Mouse (Mus musculus): ENCODE measurements around the gene Ndufa6. TPM values are rescaled to one million over a fixed set of nuclear protein-coding genes. Genes with fewer than 3 reads are reported as not detected.
A peak's percentile ranks its signal among the peaks of the same experiment; 100 is the strongest.

Ndufa6 gene
- total RNA-seq, 1 experiment = 306 TPM

- no peak for DNase-seq (ENCODE audit: low read depth, low spot score)
- no peak for TF ChIP-seq CHD2 (IDR thresholded peaks at IDR 0.05; ENCODE audit: low read depth, low read length)
- TF ChIP-seq HCFC1 (IDR thresholded peaks at IDR 0.05; ENCODE audit: borderline replicate concordance, insufficient read depth, low read length) = no peak
- no peak for TF ChIP-seq MAFK (IDR thresholded peaks at IDR 0.05; ENCODE audit: insufficient read depth, low read depth, low read length)
- TF ChIP-seq ZNF384 (IDR thresholded peaks at IDR 0.05; ENCODE audit: low read depth, low read length) = no peak
- TF ChIP-seq ZC3H11A (IDR thresholded peaks at IDR 0.05; ENCODE audit: borderline replicate concordance, low read depth, low read length) = no peak
- Histone ChIP-seq H3K4me3 (ENCODE audit: insufficient read depth in 1 of 2, low read depth in 1 of 2, low read length in 2 of 2, poor library complexity in 1 of 2, severe bottlenecking in 1 of 2) (peak overlapping the region; percentile 66 to 70; a peak in 3 of 4 replicates), H3K36me3 (ENCODE audit: control insufficient read depth, insufficient read depth, low read length, poor library complexity, severe bottlenecking) (no peaks in the 10 kb centered on the region), H3K9ac (ENCODE audit: insufficient read depth, low read depth, low read length, poor library complexity, severe bottlenecking) (no peak overlapping the region), H3K27ac (ENCODE audit: insufficient read depth, low read depth, low read length, poor library complexity, severe bottlenecking) (no peak overlapping the region), H3K9me3 (ENCODE audit: control insufficient read depth, insufficient read depth, low read depth, low read length) (no peaks in the 10 kb centered on the region), H3K4me1 (ENCODE audit: control insufficient read depth in 2 of 2, insufficient read depth in 2 of 2, low read length in 2 of 2, poor library complexity in 1 of 2) (peaks cover 9 to 15% of the 10 kb centered on the region in 2 experiments)
- in situ Hi-C loops (cut with MboI; ENCODE audit: low sequenced_read_pairs in 2 of 2, unreplicated experiment in 2 of 2) = no loop called here
These were observed 12.2 kb downstream of the Ndufa6 start for GRCm38 (mm10) chr15:82341675-82342542.

- Histone ChIP-seq H3K9me3 (ENCODE audit: control insufficient read depth, insufficient read depth, low read depth, low read length) (no peaks in the 10 kb centered on the region), H3K36me3 (ENCODE audit: control insufficient read depth, insufficient read depth, low read length, poor library complexity, severe bottlenecking) (peaks cover under 1% of the 10 kb centered on the region; the same call in 1 of the 2 replicates), H3K27ac (ENCODE audit: insufficient read depth, low read depth, low read length, poor library complexity, severe bottlenecking) (no peak overlapping the region), H3K9ac (ENCODE audit: insufficient read depth, low read depth, low read length, poor library complexity, severe bottlenecking) (peak overlapping the region; percentile 73), H3K4me3 (ENCODE audit: insufficient read depth in 1 of 2, low read depth in 1 of 2, low read length in 2 of 2, poor library complexity in 1 of 2, severe bottlenecking in 1 of 2) (peak overlapping the region; percentile 66 to 70), H3K4me1 (ENCODE audit: control insufficient read depth in 2 of 2, insufficient read depth in 2 of 2, low read length in 2 of 2, poor library complexity in 1 of 2) (peaks cover 12% of the 10 kb centered on the region in 2 experiments)
- in situ Hi-C loops (cut with MboI; ENCODE audit: low sequenced_read_pairs in 2 of 2, unreplicated experiment in 2 of 2) = no loop called here
- no peak for TF ChIP-seq HCFC1 (IDR thresholded peaks at IDR 0.05; ENCODE audit: borderline replicate concordance, insufficient read depth, low read length)
- no peak for TF ChIP-seq ZNF384 (IDR thresholded peaks at IDR 0.05; ENCODE audit: low read depth, low read length)
- TF ChIP-seq ZC3H11A (IDR thresholded peaks at IDR 0.05; ENCODE audit: borderline replicate concordance, low read depth, low read length) = no peak
- TF ChIP-seq CHD2 (IDR thresholded peaks at IDR 0.05; ENCODE audit: low read depth, low read length) = no peak
- no peak for TF ChIP-seq MAFK (IDR thresholded peaks at IDR 0.05; ENCODE audit: insufficient read depth, low read depth, low read length)
- no peak for DNase-seq (ENCODE audit: low read depth, low spot score)
These were observed 13.1 kb downstream of the Ndufa6 start for GRCm38 (mm10) chr15:82341036-82341501.

- peak overlapping the region; percentile 73 for H3K9ac ChIP-seq (ENCODE audit: insufficient read depth, low read depth, low read length, poor library complexity, severe bottlenecking)
- no peaks in the 10 kb centered on the region for H3K9me3 ChIP-seq (ENCODE audit: control insufficient read depth, insufficient read depth, low read depth, low read length)
- in situ Hi-C loops (cut with MboI; ENCODE audit: low sequenced_read_pairs in 2 of 2, unreplicated experiment in 2 of 2) = no loop called here
- no peak for DNase-seq (ENCODE audit: low read depth, low spot score)
- H3K4me1 ChIP-seq (ENCODE audit: control insufficient read depth in 2 of 2, insufficient read depth in 2 of 2, low read length in 2 of 2, poor library complexity in 1 of 2) = peaks cover 12% of the 10 kb centered on the region in 2 experiments
- peaks cover 5% of the 10 kb centered on the region; the same call in 1 of the 2 replicates for H3K36me3 ChIP-seq (ENCODE audit: control insufficient read depth, insufficient read depth, low read length, poor library complexity, severe bottlenecking)
- no peak for TF ChIP-seq MAFK (IDR thresholded peaks at IDR 0.05; ENCODE audit: insufficient read depth, low read depth, low read length)
- TF ChIP-seq CHD2 (IDR thresholded peaks at IDR 0.05; ENCODE audit: low read depth, low read length) = no peak
- TF ChIP-seq HCFC1 (IDR thresholded peaks at IDR 0.05; ENCODE audit: borderline replicate concordance, insufficient read depth, low read length) = no peak
- TF ChIP-seq ZC3H11A (IDR thresholded peaks at IDR 0.05; ENCODE audit: borderline replicate concordance, low read depth, low read length) = no peak
- TF ChIP-seq ZNF384 (IDR thresholded peaks at IDR 0.05; ENCODE audit: low read depth, low read length) = no peak
- peak overlapping the region; percentile 66 to 70 for H3K4me3 ChIP-seq (ENCODE audit: insufficient read depth in 1 of 2, low read depth in 1 of 2, low read length in 2 of 2, poor library complexity in 1 of 2, severe bottlenecking in 1 of 2)
- H3K27ac ChIP-seq (ENCODE audit: insufficient read depth, low read depth, low read length, poor library complexity, severe bottlenecking) = no peak overlapping the region
These were observed 13.6 kb downstream of the Ndufa6 start for GRCm38 (mm10) chr15:82340414-82341035.

- DNase-seq (ENCODE audit: low read depth, low spot score) = no peak
- H3K27ac ChIP-seq (ENCODE audit: insufficient read depth, low read depth, low read length, poor library complexity, severe bottlenecking) = no peak overlapping the region
- in situ Hi-C loops (cut with MboI; ENCODE audit: low sequenced_read_pairs in 2 of 2, unreplicated experiment in 2 of 2) = no loop called here
- TF ChIP-seq ZC3H11A (IDR thresholded peaks at IDR 0.05; ENCODE audit: borderline replicate concordance, low read depth, low read length) (no peak), ZNF384 (IDR thresholded peaks at IDR 0.05; ENCODE audit: low read depth, low read length) (no peak), HCFC1 (IDR thresholded peaks at IDR 0.05; ENCODE audit: borderline replicate concordance, insufficient read depth, low read length) (no peak), MAFK (IDR thresholded peaks at IDR 0.05; ENCODE audit: insufficient read depth, low read depth, low read length) (no peak), CHD2 (IDR thresholded peaks at IDR 0.05; ENCODE audit: low read depth, low read length) (no peak)
- H3K9ac ChIP-seq (ENCODE audit: insufficient read depth, low read depth, low read length, poor library complexity, severe bottlenecking) = no peak overlapping the region
- no peak overlapping the region for H3K4me3 ChIP-seq (ENCODE audit: insufficient read depth in 1 of 2, low read depth in 1 of 2, low read length in 2 of 2, poor library complexity in 1 of 2, severe bottlenecking in 1 of 2)
- H3K9me3 ChIP-seq (ENCODE audit: control insufficient read depth, insufficient read depth, low read depth, low read length) = no peaks in the 10 kb centered on the region
- H3K4me1 ChIP-seq (ENCODE audit: control insufficient read depth in 2 of 2, insufficient read depth in 2 of 2, low read length in 2 of 2, poor library complexity in 1 of 2) = peaks cover 12% of the 10 kb centered on the region in 2 experiments; a peak in 3 of 4 replicates
- H3K36me3 ChIP-seq (ENCODE audit: control insufficient read depth, insufficient read depth, low read length, poor library complexity, severe bottlenecking) = peaks cover 13% of the 10 kb centered on the region; the same call in 1 of the 2 replicates
These were observed 14.4 kb downstream of the Ndufa6 start for GRCm38 (mm10) chr15:82339634-82340254.
